Mouse (Mus musculus) heart, adult 8-10 months (tissue): Measurements from ENCODE around the gene Naip2. TPM values are rescaled to one million over a fixed set of nuclear protein-coding genes. Genes with fewer than 3 reads are reported as not detected.
A peak's percentile ranks its signal among the peaks of the same experiment; 100 is the strongest.
"Not testable (repeated sequence)": the region's sequence is repeated elsewhere in the genome, so short reads cannot be mapped to it uniquely, and the experiment has no call there.

Experiments used
- DNase-seq: peaks from one replicate; pipeline ENCODE4 v3.0.0; 2022; ENCODE audit warnings: low spot score
- total RNA-seq, 4 experiments: library from RNA; stranded (reverse); gene quantifications; 2 replicates each; pipeline ENCODE4 v1.2.4; 2022

Naip2 gene
- 1 to 10 TPM in 1 of 4 experiments, under 1 TPM in 3; 0.50 to 1.1 (median 0.63) TPM for total RNA-seq

DNA sequence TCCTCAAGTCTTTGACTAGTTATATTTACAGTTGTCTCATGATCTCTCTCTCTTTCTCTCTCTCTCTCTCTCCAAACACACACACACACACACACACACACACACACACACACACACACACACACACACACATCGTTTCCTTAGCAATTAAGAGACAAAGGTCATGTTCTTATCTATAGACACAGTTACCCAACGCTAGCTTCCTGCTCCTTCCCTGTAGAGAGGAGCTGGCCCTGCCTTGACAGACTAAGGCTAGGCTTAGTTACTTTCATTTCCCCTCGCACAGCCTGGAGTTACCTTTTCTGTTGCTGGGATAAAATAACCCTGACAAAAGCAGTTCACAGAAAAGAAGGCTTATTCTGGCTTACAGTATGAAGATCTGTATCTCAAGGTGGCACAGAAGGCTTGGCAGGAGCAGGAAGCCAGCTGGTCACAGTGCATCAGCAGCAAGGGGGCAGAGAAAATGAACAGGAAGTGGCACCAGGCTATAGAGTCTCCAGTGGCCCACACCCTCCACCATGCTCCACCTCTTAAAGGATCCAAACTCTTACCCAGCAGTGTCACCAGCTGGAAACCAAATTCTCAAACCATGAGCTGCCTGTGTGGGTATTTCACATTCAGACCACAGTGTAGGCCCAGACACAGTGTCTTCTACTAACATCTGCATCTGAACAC lies at the start of gene Naip2:
Gene Naip2 (minus strand): TSS at position 434 of the 675 bp plus-strand sequence.
- peak; percentile 6 for DNase-seq

DNA sequence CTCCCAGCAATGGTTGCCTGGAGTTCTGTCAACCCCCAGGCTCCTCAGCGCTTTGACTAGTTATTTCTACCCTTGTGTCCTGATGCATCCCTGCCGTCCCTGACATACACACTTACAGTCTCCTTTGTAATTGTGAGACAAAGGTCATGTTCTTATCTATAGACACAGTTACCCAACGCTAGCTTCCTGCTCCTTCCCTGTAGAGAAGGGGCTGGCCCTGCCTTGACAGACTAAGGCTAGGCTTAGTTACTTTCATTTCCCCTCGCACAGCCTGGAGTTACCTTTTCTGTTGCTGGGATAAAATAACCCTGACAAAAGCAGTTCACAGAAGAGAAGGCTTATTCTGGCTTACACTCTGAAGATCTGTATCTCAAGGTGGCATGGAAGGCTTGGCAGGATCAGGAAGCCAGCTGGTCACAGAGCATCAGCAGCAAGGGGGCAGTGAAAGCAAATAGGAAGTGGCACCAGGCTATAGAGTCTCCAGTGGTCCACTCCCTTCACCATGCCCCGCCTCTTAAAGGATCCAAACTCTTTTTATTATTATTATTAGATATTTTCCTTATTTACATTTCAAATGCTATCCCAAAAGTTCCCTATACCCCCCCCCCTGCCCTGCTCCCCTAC lies 45.1 kb upstream of the Naip2 start:
- DNase-seq, result peak; percentile 0

GRCm38 (mm10) chr13:100246223-100246622 lies 44.3 kb upstream of the Naip2 start, which contains the start of gene Naip5:
Gene Naip5, minus strand, starts transcription at chr13:100246323.
- not testable (repeated sequence) for DNase-seq

GRCm38 (mm10) chr13:100243702-100244101 lies 41.8 kb upstream of the Naip2 start:
- DNase-seq, result no peak

DNA sequence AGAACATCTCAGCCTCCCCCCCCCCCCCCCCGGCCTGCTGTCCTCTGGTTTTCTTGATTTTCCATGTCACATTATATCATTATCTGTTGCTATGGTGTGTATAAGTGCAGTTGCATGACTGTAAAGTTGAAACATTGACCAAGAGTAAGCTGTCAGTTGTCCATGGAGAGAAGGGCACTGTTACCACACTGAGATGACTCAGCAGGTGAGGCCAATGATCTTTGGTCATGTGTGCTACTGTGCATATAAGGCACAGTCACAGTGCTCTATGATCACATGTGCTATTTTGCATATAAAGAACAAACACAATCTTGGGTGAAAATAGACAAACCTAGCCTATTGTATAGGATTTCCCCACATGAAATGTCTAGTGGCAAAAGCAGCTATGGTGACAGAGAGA lies 11.8 kb upstream of the Naip2 start:
- DNase-seq, result not testable (repeated sequence)

DNA sequence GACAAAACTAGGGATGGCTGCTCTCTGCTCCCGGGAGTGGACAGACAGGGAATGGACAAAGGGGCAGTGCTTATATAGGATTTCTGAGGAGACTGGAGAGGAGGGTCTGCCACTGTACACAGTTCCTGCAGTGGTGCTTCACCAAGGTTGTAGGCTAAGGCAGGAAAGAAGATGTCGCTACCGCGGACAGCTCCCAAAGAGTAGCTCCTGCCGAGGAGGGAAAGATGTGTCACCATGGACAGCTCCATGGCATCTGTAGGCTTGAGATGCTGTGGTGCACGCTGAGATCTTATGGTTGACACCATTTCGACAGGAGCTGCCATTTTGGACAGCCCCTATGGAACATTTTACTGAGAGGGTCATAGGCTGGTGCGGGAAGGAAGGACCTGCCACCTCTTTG lies 8.6 kb upstream of the Naip2 start:
- no peak for DNase-seq

GRCm38 (mm10) chr13:100203319-100203718 lies 1.4 kb upstream of the Naip2 start:
- DNase-seq, result no peak

GRCm38 (mm10) chr13:100200778-100201177 lies 1.1 kb downstream of the Naip2 start:
- DNase-seq, result no peak

GRCm38 (mm10) chr13:100195421-100195820 lies 6.5 kb downstream of the Naip2 start:
- DNase-seq, result no peak

DNA sequence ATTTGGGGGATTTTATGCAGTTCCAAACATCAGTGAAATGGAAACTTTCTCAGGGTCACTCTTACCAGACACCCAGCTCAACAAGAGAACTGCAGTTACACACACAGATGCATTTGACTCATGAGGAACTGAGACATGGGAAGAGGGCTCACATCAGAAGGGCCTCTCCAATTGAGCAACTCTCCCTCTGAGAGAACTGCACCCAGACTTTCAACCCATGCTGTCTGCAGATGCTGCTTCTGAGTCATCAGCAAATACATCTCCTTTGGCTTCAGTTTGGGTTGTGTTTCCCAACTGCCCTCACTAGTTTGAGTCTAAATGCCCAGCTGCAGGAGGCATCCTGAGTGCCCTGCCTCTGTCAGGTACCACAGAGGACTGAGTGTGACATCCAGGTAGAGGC lies 18.8 kb downstream of the Naip2 start:
- DNase-seq, result not testable (repeated sequence)

DNA sequence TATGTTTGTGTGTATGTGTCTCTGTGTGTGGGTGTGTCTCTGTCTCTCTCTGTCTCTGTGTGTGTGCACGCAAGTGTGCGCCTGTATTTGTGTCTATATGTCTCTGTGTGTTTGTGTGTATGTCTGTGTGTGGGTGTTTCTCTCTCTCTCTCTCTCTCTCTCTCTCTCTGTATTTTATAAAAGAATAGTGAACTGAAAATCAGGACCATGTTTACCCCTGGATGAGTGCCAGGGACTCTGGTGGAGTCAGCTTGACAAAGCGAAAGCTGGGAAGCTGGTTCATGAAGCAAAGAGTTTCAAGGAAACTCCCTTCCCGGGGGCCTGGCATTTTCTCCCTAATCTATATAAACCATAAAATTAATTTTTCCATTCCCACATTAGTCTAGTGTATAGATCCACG lies 27.5 kb downstream of the Naip2 start:
- DNase-seq, result not testable (repeated sequence)

DNA sequence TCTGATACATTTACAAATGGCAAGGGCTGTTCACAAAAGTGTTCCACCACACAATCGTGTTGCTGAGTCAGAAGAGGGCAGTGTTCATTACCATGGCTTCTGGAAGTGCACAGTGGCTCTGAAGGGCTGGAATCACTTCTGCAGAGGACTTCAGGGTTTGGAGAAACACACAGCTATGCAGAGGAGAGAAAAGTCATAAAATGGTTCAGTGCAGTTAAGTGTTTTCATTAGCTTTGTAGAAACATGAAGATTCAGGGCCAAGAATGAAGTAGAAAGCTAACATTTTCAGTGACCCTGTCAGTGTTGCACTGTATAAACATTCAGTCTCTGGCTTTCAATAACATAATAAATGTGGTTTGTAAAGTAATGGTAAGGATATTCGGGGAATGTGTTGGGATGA lies 35.5 kb downstream of the Naip2 start:
- DNase-seq, result not testable (repeated sequence)

DNA sequence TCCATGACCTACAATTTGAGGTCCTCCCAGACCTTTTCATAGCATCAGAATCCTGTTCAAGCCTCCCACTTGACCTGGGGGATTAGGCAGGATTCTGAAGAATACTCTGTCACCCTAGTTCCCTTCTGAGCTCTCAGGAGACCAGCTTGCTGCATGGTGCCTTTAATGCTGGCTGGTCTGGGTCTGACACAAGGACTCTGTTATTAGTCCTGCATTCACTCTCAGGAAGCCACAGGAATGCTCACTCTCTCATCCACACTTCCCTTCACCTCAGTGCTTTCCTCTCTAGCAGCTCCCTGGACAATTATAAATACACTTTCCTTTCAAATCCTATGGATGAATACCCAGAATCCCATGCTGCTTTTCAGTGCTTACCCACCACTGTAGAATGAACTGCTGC lies 39.4 kb downstream of the Naip2 start:
- DNase-seq, result not testable (repeated sequence)

- DNase-seq, result not testable (repeated sequence)
These were observed 40.6 kb downstream of the Naip2 start for GRCm38 (mm10) chr13:100161171-100161870.

GRCm38 (mm10) chr13:100156624-100157023 lies 45.3 kb downstream of the Naip2 start:
- no peak for DNase-seq

DNA sequence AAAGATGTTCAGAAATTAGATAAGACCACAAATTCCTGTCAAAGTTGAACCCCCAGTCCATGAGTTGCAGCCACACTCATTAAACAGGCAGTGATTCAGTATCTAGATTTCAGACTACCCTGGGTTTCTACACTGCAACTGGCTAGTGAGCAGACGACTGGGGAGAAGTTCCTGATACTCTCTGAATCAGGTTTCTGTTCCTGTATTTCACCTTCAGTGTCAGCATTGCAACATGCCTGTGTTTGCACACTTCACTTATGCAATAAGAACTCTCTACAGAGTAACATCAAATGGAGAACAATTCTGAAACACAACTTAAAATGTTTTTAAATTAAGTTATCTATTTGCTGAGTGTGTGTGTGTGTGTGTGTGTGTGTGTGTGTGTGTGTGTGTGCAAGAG lies 49.2 kb downstream of the Naip2 start:
- peak; percentile 3 for DNase-seq

- DNase-seq, result no peak
These were observed 60.1 kb downstream of the Naip2 start for GRCm38 (mm10) chr13:100141646-100142314.

DNA sequence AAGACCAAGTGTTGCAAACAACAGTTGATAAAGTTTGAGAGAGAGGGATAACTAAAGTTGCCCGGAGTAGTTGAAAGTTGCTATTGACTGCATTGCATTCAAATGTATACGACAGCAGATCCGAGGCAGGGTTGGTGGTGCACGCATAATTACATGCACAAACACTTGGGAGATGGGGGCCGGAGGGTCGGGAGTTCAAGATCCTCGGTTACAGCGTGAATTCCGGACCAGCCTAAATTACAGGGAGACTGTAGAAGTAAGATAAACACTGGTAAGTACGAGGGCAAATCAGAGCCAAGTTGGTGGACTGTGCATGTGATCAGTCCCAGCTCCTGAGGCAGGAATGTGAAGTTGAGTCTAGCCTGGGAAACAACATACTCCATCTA lies 76.6 kb downstream of the Naip2 start:
- no peak for DNase-seq

DNA sequence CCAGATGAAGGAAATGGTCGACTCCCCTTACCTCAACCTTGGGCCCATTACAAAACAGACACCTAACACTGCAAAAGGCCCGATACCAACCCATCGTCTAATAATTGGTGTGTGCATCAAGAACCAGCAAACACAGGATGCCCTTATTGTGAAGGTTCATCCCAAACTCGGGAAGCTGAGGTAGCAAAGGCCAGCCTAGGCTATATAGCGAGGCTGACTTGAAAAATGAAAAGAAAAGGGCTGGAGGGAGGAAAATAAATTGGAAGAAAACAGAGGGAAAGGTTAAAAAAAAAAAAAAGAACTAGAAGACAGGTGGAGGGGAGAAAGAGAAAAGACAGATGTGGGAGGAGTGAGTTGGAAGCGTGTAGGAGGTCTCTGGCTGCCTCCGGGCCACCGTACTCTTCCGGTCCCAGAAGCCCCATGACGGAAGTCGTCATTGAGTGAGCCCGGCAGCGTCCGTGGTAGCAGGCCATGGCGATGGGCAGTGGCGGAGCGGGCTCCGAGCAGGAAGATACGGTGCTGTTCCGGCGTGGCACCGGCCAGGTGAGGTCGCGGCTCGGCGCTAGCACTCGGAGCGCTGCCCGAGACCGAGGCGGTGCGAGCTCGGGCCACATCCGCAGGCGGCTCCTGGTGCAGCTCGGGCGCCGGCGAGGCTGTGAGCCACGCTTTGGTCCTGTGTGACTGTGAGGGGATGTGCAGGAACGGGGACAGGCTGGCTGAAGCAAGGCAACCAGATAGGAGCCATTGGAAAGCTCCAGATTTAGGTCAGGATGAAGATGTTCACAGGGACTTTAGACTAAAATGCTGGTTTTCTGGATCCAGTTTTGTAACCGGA lies 77.3 kb downstream of the Naip2 start, which contains the start of gene Smn1:
Gene Smn1 (plus strand): TSS at position 430 of the 835 bp plus-strand sequence.
- peak; percentile 98 for DNase-seq

DNA sequence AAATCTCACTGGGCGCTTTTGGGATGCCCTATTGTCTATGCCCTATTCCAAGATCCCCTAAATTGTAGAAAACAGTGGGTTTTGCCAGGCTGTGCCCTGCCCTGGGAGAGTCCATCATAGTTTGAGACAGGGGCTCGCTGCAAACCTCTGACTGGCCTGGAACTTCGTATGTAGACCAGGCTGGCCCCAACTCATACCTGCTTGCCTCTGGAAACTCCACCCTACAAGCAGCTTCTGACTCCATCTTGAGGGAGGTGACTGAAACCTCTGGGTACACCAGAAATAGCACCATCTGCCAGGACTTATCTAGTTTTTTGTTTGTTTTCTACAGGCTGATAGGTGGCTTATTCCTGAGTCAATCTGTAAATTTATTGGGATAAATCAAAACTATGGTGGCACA lies 77.9 kb downstream of the Naip2 start:
- no peak for DNase-seq
